Mouse (Mus musculus) liver, postnatal 0 days (tissue): ENCODE measurements around the gene Pde9a.

ENCODE experiments used
- CTCF ChIP-seq: sonication (generic); IDR thresholded peaks from 2 replicates; pipeline ENCODE4 v1.5.1; 2016; ENCODE audit warnings: antibody characterized with exemption, low read depth
- EP300 ChIP-seq: IDR thresholded peaks from 2 replicates; pipeline ENCODE4 v1.6.1; 2016; ENCODE audit warnings: antibody characterized with exemption, low read depth, mild to moderate bottlenecking

DNA sequence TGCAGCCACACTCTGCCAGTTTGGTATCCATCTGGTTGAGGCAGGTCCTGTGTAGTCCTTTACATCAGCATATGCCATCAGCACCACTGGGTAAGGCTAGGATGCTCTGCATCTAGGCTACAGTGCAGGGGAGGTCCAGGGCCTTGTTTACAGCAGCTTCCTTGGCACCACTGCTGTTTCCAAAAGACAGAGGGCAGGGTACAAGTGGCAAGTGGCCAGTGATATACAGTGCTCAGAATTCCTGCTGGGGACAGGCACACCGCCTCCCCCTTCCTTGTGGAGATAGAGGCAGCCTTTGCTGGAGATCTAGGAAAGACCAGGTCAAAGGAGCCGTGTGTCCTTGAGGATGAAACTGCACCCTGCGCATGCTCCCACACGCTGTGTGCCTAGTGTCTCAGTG is 38.3 kb downstream of the Pde9a start:
- no peak for TF ChIP-seq CTCF
- no peak for TF ChIP-seq EP300
